Mouse (Mus musculus) myocyte (in vitro differentiated cells): ENCODE data around the gene Rasa4.

Experiments used
- MAX ChIP-seq: IDR thresholded peaks from one replicate; pipeline ENCODE4 v1.6.1; 2011; ENCODE audit warnings: low read depth, mild to moderate bottlenecking, control low read depth
- MYOD1 ChIP-seq, 3 experiments: IDR thresholded peaks; one replicate each; pipeline ENCODE4 v1.6.1; 2011; ENCODE audit warnings: control low read depth in 2 of 3, low read depth in 2 of 3, mild to moderate bottlenecking in 2 of 3, moderate library complexity in 1 of 3; ENCODE audit not compliant: insufficient read length in 2 of 3, control insufficient read depth in 1 of 3
- POLR2A ChIP-seq: IDR thresholded peaks from one replicate; pipeline ENCODE4 v1.6.1; 2011; ENCODE audit warnings: low read depth, mild to moderate bottlenecking, control low read depth, moderate library complexity; ENCODE audit not compliant: insufficient read length
- SRF ChIP-seq: IDR thresholded peaks from one replicate; pipeline ENCODE4 v1.6.1; 2011; ENCODE audit warnings: low read depth; ENCODE audit not compliant: control insufficient read depth, insufficient read length
- TCF12 ChIP-seq: IDR thresholded peaks from one replicate; pipeline ENCODE4 v1.6.1; 2011; ENCODE audit warnings: mild to moderate bottlenecking, control low read depth; ENCODE audit not compliant: poor library complexity, insufficient read depth, severe bottlenecking
- USF1 ChIP-seq: IDR thresholded peaks from one replicate; pipeline ENCODE4 v1.6.1; 2011; ENCODE audit warnings: low read depth, mild to moderate bottlenecking, control low read depth, moderate library complexity

DNA sequence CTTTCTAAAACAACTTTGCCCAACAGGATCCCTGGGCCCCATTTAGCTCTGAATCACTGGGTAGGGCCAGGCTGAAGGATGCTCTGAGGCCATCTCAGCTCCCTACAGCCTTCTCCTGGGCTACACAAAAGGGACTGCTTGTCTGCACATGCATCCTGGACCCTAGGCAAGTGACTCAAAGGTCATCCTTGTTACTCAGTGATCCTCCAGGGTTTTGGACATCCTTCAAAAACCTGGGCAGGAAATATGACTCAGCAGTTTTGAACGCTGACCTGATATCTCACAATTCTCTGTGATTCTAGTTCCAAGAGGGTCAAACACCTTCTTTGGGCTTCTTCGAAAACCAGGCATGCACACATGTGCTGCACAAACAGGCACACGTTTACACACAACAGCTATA lies 25.3 kb downstream of the Rasa4 start:
- TF ChIP-seq MYOD1 (IDR thresholded peaks at IDR 0.05; ENCODE audit: control insufficient read depth in 1 of 3, insufficient read length in 2 of 3, low read depth in 2 of 3) (no peak), TCF12 (no peak), SRF (no peak), MAX (no peak), USF1 (no peak), POLR2A (no peak)
